Mouse (Mus musculus): Measurements from ENCODE around the gene Zbtb38. TPM values are rescaled to one million over a fixed set of nuclear protein-coding genes. Genes with fewer than 3 reads are reported as not detected.

Zbtb38 gene
- total and polyA plus RNA-seq, 3 experiments = 9.0 to 43.5 (median 42.3) TPM

GRCm38 (mm10) chr9:96732644-96733424, 19.8 kb downstream of the Zbtb38 start:
- Histone ChIP-seq H3K79me2 (replicated peaks; ENCODE audit: control insufficient read depth, insufficient read depth, low read length) (no peaks in the 10 kb centered on the region), H3K36me3 (ENCODE audit: control insufficient read depth, insufficient read depth, low read length) (peaks cover 3% of the 10 kb centered on the region), H3K27me3 (ENCODE audit: control insufficient read depth, insufficient read depth, low read length) (no peaks in the 10 kb centered on the region), H3K9ac (ENCODE audit: low read depth, low read length) (peak overlapping the region; percentile 51; the same call in 1 of the 2 replicates), H3K4me1 (ENCODE audit: control insufficient read depth, insufficient read depth, low read length) (peaks cover 5% of the 10 kb centered on the region), H3K27ac (peak overlapping the region; percentile 79), H3K4me3 (peak overlapping the region; percentile 25; the same call in 1 of the 2 replicates)
- no peak for TF ChIP-seq CTCF (IDR thresholded peaks at IDR 0.05)
- TF ChIP-seq POLR2A (IDR thresholded peaks at IDR 0.05; ENCODE audit: insufficient read depth, low read depth, low read length) = no peak
- no peak for TF ChIP-seq EP300 (IDR thresholded peaks at IDR 0.05; ENCODE audit: insufficient read depth, low read depth, low read length)
- 58% methylated on average over 17 of the region's 17 CpGs for WGBS
- no peak for DNase-seq
- intact Hi-C loops (cut with DNase I) = no loop called here

- peak overlapping the region; percentile 18; the same call in 1 of the 2 replicates for H3K9ac ChIP-seq (ENCODE audit: low read depth, low read length)
- peak overlapping the region; percentile 79 for H3K27ac ChIP-seq
- peaks cover 7% of the 10 kb centered on the region for H3K36me3 ChIP-seq (ENCODE audit: control insufficient read depth, insufficient read depth, low read length)
- DNase-seq = no peak
- H3K27me3 ChIP-seq (ENCODE audit: control insufficient read depth, insufficient read depth, low read length) = no peaks in the 10 kb centered on the region
- no peak overlapping the region for H3K4me3 ChIP-seq
- H3K4me1 ChIP-seq (ENCODE audit: control insufficient read depth, insufficient read depth, low read length) = peaks cover 12% of the 10 kb centered on the region
- intact Hi-C loops (cut with DNase I) = no loop called here
- TF ChIP-seq POLR2A (IDR thresholded peaks at IDR 0.05; ENCODE audit: insufficient read depth, low read depth, low read length) (no peak), CTCF (IDR thresholded peaks at IDR 0.05) (no peak), EP300 (IDR thresholded peaks at IDR 0.05; ENCODE audit: insufficient read depth, low read depth, low read length) (no peak)
- no peaks in the 10 kb centered on the region for H3K79me2 ChIP-seq (replicated peaks; ENCODE audit: control insufficient read depth, insufficient read depth, low read length)
- 54% methylated on average over 14 of the region's 14 CpGs for WGBS
Measured at GRCm38 (mm10) chr9:96731961-96732511, 20.6 kb downstream of the Zbtb38 start.

GRCm38 (mm10) chr9:96731039-96731895, 21.4 kb downstream of the Zbtb38 start:
- WGBS = 83% methylated on average over 19 of the region's 19 CpGs
- Histone ChIP-seq H3K27ac (no peak overlapping the region; the same call in 1 of the 2 replicates), H3K4me1 (ENCODE audit: control insufficient read depth, insufficient read depth, low read length) (peaks cover 12% of the 10 kb centered on the region)

GRCm38 (mm10) chr9:96730311-96730625, 22.4 kb downstream of the Zbtb38 start:
- intact Hi-C loops (cut with DNase I) = no loop called here
- H3K9ac ChIP-seq (ENCODE audit: low read depth, low read length) = no peak overlapping the region
- no peak overlapping the region for H3K27ac ChIP-seq

More at GRCm38 (mm10) chr9:96731039-96731895, 21.4 kb downstream of the Zbtb38 start:
- intact Hi-C loops (cut with DNase I) = no loop called here
- DNase-seq = no peak
- Histone ChIP-seq H3K4me3 (no peak overlapping the region), H3K27me3 (ENCODE audit: control insufficient read depth, insufficient read depth, low read length) (no peaks in the 10 kb centered on the region), H3K36me3 (ENCODE audit: control insufficient read depth, insufficient read depth, low read length) (peaks cover 8% of the 10 kb centered on the region), H3K9ac (ENCODE audit: low read depth, low read length) (no peak overlapping the region), H3K79me2 (replicated peaks; ENCODE audit: control insufficient read depth, insufficient read depth, low read length) (no peaks in the 10 kb centered on the region)
- TF ChIP-seq POLR2A (IDR thresholded peaks at IDR 0.05; ENCODE audit: insufficient read depth, low read depth, low read length) (no peak), EP300 (IDR thresholded peaks at IDR 0.05; ENCODE audit: insufficient read depth, low read depth, low read length) (no peak), CTCF (IDR thresholded peaks at IDR 0.05) (no peak)

GRCm38 (mm10) chr9:96729537-96730310, 22.9 kb downstream of the Zbtb38 start:
- Histone ChIP-seq H3K27ac (no peak overlapping the region), H3K27me3 (ENCODE audit: control insufficient read depth, insufficient read depth, low read length) (no peaks in the 10 kb centered on the region), H3K36me3 (ENCODE audit: control insufficient read depth, insufficient read depth, low read length) (peaks cover 5% of the 10 kb centered on the region), H3K79me2 (replicated peaks; ENCODE audit: control insufficient read depth, insufficient read depth, low read length) (no peaks in the 10 kb centered on the region), H3K4me1 (ENCODE audit: control insufficient read depth, insufficient read depth, low read length) (peaks cover 12% of the 10 kb centered on the region), H3K9ac (ENCODE audit: low read depth, low read length) (no peak overlapping the region), H3K4me3 (no peak overlapping the region)
- intact Hi-C loops (cut with DNase I) = no loop called here
- TF ChIP-seq POLR2A (IDR thresholded peaks at IDR 0.05; ENCODE audit: insufficient read depth, low read depth, low read length) (no peak), EP300 (IDR thresholded peaks at IDR 0.05; ENCODE audit: insufficient read depth, low read depth, low read length) (no peak), CTCF (IDR thresholded peaks at IDR 0.05) (no peak)
- 77% methylated on average over 10 of the region's 10 CpGs for WGBS
- no peak for DNase-seq

More at GRCm38 (mm10) chr9:96730311-96730625, 22.4 kb downstream of the Zbtb38 start:
- no peak for DNase-seq
- H3K79me2 ChIP-seq (replicated peaks; ENCODE audit: control insufficient read depth, insufficient read depth, low read length) = no peaks in the 10 kb centered on the region
- no peaks in the 10 kb centered on the region for H3K27me3 ChIP-seq (ENCODE audit: control insufficient read depth, insufficient read depth, low read length)
- WGBS = 67% methylated on average over 2 of the region's 2 CpGs
- H3K4me3 ChIP-seq = no peak overlapping the region
- peaks cover 12% of the 10 kb centered on the region for H3K4me1 ChIP-seq (ENCODE audit: control insufficient read depth, insufficient read depth, low read length)
- H3K36me3 ChIP-seq (ENCODE audit: control insufficient read depth, insufficient read depth, low read length) = peaks cover 5% of the 10 kb centered on the region
- TF ChIP-seq EP300 (IDR thresholded peaks at IDR 0.05; ENCODE audit: insufficient read depth, low read depth, low read length) (no peak), POLR2A (IDR thresholded peaks at IDR 0.05; ENCODE audit: insufficient read depth, low read depth, low read length) (no peak)

Measured in heart, adult 2 months (tissue).